Mouse (Mus musculus) C2C12 (cell line): Measurements from ENCODE around the gene 4930518I15Rik.

Experiments used
- CTCF ChIP-seq: IDR thresholded peaks from one replicate; pipeline ENCODE4 v1.5.1; 2011; ENCODE audit not compliant: control insufficient read depth, insufficient read depth, insufficient read length
- MAX ChIP-seq: IDR thresholded peaks from one replicate; pipeline ENCODE4 v1.6.1; 2011; ENCODE audit warnings: mild to moderate bottlenecking, control low read depth
- MYOD1 ChIP-seq: IDR thresholded peaks from one replicate; pipeline ENCODE4 v1.6.1; 2011; ENCODE audit warnings: low read depth; ENCODE audit not compliant: control insufficient read depth, insufficient read length
- USF1 ChIP-seq: IDR thresholded peaks from one replicate; pipeline ENCODE4 v1.6.1; 2011; ENCODE audit warnings: low read depth, mild to moderate bottlenecking, control low read depth, moderate library complexity

GRCm38 (mm10) chr2:156879541-156879940, 21.8 kb upstream of the 4930518I15Rik start:
- TF ChIP-seq CTCF (no peak), USF1 (no peak), MAX (no peak), MYOD1 (no peak)
